Mouse (Mus musculus): Measurements from ENCODE around the gene Galnt6. TPM values are rescaled to one million over a fixed set of nuclear protein-coding genes. Genes with fewer than 3 reads are reported as not detected.

Gene Galnt6
- polyA plus RNA-seq, 1 experiment from 2014 or later: 1.2 TPM

- Histone ChIP-seq H3K27ac (ENCODE audit: low read length) (no peak overlapping the region), H3K4me2 (replicated peaks; ENCODE audit: low read depth, low read length) (peak overlapping the region; percentile 6; the same call in 1 of the 2 replicates), H3K36me3 (ENCODE audit: insufficient read depth, low read length) (no peaks in the 10 kb centered on the region), H3K9ac (replicated peaks; ENCODE audit: low read depth) (no peak overlapping the region), H3K4me1 (ENCODE audit: insufficient read depth, low read depth, low read length) (no peaks in the 10 kb centered on the region), H3K9me3 (ENCODE audit: low read length) (no peaks in the 10 kb centered on the region), H3K27me3 (replicated peaks; ENCODE audit: insufficient read depth, low read length) (0 out of 2 replicates have a peak, but pooled peaks cover 5% of the 10 kb centered on the region), H3K4me3 (ENCODE audit: low read depth, low read length) (no peak overlapping the region)
- ATAC-seq (no peak), DNase-seq (ENCODE audit: low spot score) (no peak)
- no peak for TF ChIP-seq EP300 (IDR thresholded peaks at IDR 0.05)
- no peak for TF ChIP-seq CTCF (IDR thresholded peaks at IDR 0.05)
- 27% methylated on average over 7 of the region's 8 CpGs for WGBS
Measured at GRCm38 (mm10) chr15:100755498-100755859, 26.3 kb upstream of the Galnt6 start.

- Histone ChIP-seq H3K27ac (ENCODE audit: low read length) (no peak overlapping the region), H3K4me1 (ENCODE audit: insufficient read depth, low read depth, low read length) (no peaks in the 10 kb centered on the region), H3K27me3 (replicated peaks; ENCODE audit: insufficient read depth, low read length) (0 out of 2 replicates have a peak, but pooled peaks cover 5% of the 10 kb centered on the region), H3K4me2 (replicated peaks; ENCODE audit: low read depth, low read length) (peak overlapping the region; percentile 6; the same call in 1 of the 2 replicates), H3K4me3 (ENCODE audit: low read depth, low read length) (no peak overlapping the region), H3K9me3 (ENCODE audit: low read length) (no peaks in the 10 kb centered on the region), H3K9ac (replicated peaks; ENCODE audit: low read depth) (no peak overlapping the region), H3K36me3 (ENCODE audit: insufficient read depth, low read length) (no peaks in the 10 kb centered on the region)
- TF ChIP-seq EP300 (IDR thresholded peaks at IDR 0.05) (no peak), CTCF (IDR thresholded peaks at IDR 0.05) (peak; percentile 72)
- WGBS: 10% methylated on average over 11 of the region's 11 CpGs
- ATAC-seq: peak; percentile 72
- peak; percentile 75 for DNase-seq (ENCODE audit: low spot score)
Measured at GRCm38 (mm10) chr15:100754805-100755497, 25.8 kb upstream of the Galnt6 start.

- H3K36me3 ChIP-seq (ENCODE audit: insufficient read depth, low read length): no peaks in the 10 kb centered on the region
- DNase-seq (ENCODE audit: low spot score): no peak
- no peaks in the 10 kb centered on the region for H3K4me1 ChIP-seq (ENCODE audit: insufficient read depth, low read depth, low read length)
- H3K4me3 ChIP-seq (ENCODE audit: low read depth, low read length): no peak overlapping the region
- no peak overlapping the region for H3K4me2 ChIP-seq (replicated peaks; ENCODE audit: low read depth, low read length)
- no peak for TF ChIP-seq EP300 (IDR thresholded peaks at IDR 0.05)
- TF ChIP-seq CTCF (IDR thresholded peaks at IDR 0.05): no peak
- 0 out of 2 replicates have a peak, but pooled peaks cover 5% of the 10 kb centered on the region for H3K27me3 ChIP-seq (replicated peaks; ENCODE audit: insufficient read depth, low read length)
- ATAC-seq: no peak
- H3K9ac ChIP-seq (replicated peaks; ENCODE audit: low read depth): no peak overlapping the region
- no peak overlapping the region for H3K27ac ChIP-seq (ENCODE audit: low read length)
- no peaks in the 10 kb centered on the region for H3K9me3 ChIP-seq (ENCODE audit: low read length)
- 45% methylated on average over 7 of the region's 7 CpGs for WGBS
Measured at GRCm38 (mm10) chr15:100754041-100754440, 24.9 kb upstream of the Galnt6 start.

- Histone ChIP-seq H3K4me2 (replicated peaks; ENCODE audit: low read depth, low read length) (no peak overlapping the region), H3K9me3 (ENCODE audit: low read length) (no peaks in the 10 kb centered on the region), H3K36me3 (ENCODE audit: insufficient read depth, low read length) (no peaks in the 10 kb centered on the region), H3K4me1 (ENCODE audit: insufficient read depth, low read depth, low read length) (no peaks in the 10 kb centered on the region), H3K4me3 (ENCODE audit: low read depth, low read length) (no peak overlapping the region), H3K27ac (ENCODE audit: low read length) (no peak overlapping the region), H3K27me3 (replicated peaks; ENCODE audit: insufficient read depth, low read length) (0 out of 2 replicates have a peak, but pooled peaks cover 5% of the 10 kb centered on the region), H3K9ac (replicated peaks; ENCODE audit: low read depth) (no peak overlapping the region)
- WGBS: 31% methylated on average over 5 of the region's 5 CpGs
- TF ChIP-seq EP300 (IDR thresholded peaks at IDR 0.05): no peak
- no peak for TF ChIP-seq CTCF (IDR thresholded peaks at IDR 0.05)
- DNase-seq (ENCODE audit: low spot score) (no peak), ATAC-seq (no peak)
Measured at GRCm38 (mm10) chr15:100753045-100753444, 23.9 kb upstream of the Galnt6 start.

- Histone ChIP-seq H3K4me1 (ENCODE audit: insufficient read depth, low read depth, low read length) (no peaks in the 10 kb centered on the region), H3K4me2 (replicated peaks; ENCODE audit: low read depth, low read length) (no peak overlapping the region), H3K4me3 (ENCODE audit: low read depth, low read length) (no peak overlapping the region), H3K9me3 (ENCODE audit: low read length) (no peaks in the 10 kb centered on the region), H3K9ac (replicated peaks; ENCODE audit: low read depth) (no peak overlapping the region), H3K27me3 (replicated peaks; ENCODE audit: insufficient read depth, low read length) (0 out of 2 replicates have a peak, but pooled peaks cover 5% of the 10 kb centered on the region), H3K27ac (ENCODE audit: low read length) (no peak overlapping the region), H3K36me3 (ENCODE audit: insufficient read depth, low read length) (no peaks in the 10 kb centered on the region)
- TF ChIP-seq CTCF (IDR thresholded peaks at IDR 0.05) (no peak), EP300 (IDR thresholded peaks at IDR 0.05) (no peak)
- WGBS: 71% methylated on average over 2 of the region's 2 CpGs
- no peak for ATAC-seq
- no peak for DNase-seq (ENCODE audit: low spot score)
Measured at GRCm38 (mm10) chr15:100752439-100752838, 23.3 kb upstream of the Galnt6 start.

GRCm38 (mm10) chr15:100749751-100750538 is 20.8 kb upstream of the Galnt6 start:
- Histone ChIP-seq H3K9me3 (ENCODE audit: low read length) (no peaks in the 10 kb centered on the region), H3K9ac (replicated peaks; ENCODE audit: low read depth) (no peak overlapping the region), H3K4me1 (ENCODE audit: insufficient read depth, low read depth, low read length) (no peaks in the 10 kb centered on the region), H3K4me3 (ENCODE audit: low read depth, low read length) (no peak overlapping the region), H3K27ac (ENCODE audit: low read length) (no peak overlapping the region), H3K4me2 (replicated peaks; ENCODE audit: low read depth, low read length) (no peak overlapping the region), H3K36me3 (ENCODE audit: insufficient read depth, low read length) (no peaks in the 10 kb centered on the region), H3K27me3 (replicated peaks; ENCODE audit: insufficient read depth, low read length) (0 out of 2 replicates have a peak, but pooled peaks cover 5% of the 10 kb centered on the region)
- TF ChIP-seq CTCF (IDR thresholded peaks at IDR 0.05): no peak
- no peak for TF ChIP-seq EP300 (IDR thresholded peaks at IDR 0.05)
- DNase-seq (ENCODE audit: low spot score): peak; percentile 45
- WGBS: 68% methylated on average over 10 of the region's 10 CpGs
- no peak for ATAC-seq
